Mouse (Mus musculus): ENCODE results near the gene Cyp1a2. TPM values are rescaled to one million over a fixed set of nuclear protein-coding genes. Genes with fewer than 3 reads are reported as not detected.

Gene Cyp1a2
- total RNA-seq, 2 experiments from 2014 or later: not detected

GRCm38 (mm10) chr9:57627191-57627590, 56.3 kb downstream of the Cyp1a2 start:
- no peak for TF ChIP-seq CTCF (IDR thresholded peaks at IDR 0.05)
- intact Hi-C loops (cut with DNase I): no loop called here
- DNase-seq: no peak
- Histone ChIP-seq H3K4me3 (no peak overlapping the region), H3K27ac (no peak overlapping the region)

Other genes starting within 250 kb of the Cyp1a2 start
- gene Ppcdc, start 243.6 kb downstream of the Cyp1a2 start, total RNA-seq (2021): 1 to 10 TPM; 7.8 to 8.1 TPM
- under 1 TPM; 0.82 to 0.95 TPM for gene Scamp5, start 215.6 kb downstream of the Cyp1a2 start, total RNA-seq (2021)
- gene Rpp25, start 179.7 kb downstream of the Cyp1a2 start, total RNA-seq (2021): not detected
- gene Cox5a, start 162.4 kb downstream of the Cyp1a2 start, total RNA-seq (2021): 1,000 to 10,000 TPM; 1,176 to 1,655 TPM
- 1 to 10 TPM; 5.9 TPM for gene Fam219b, start 146.2 kb downstream of the Cyp1a2 start, total RNA-seq (2021)
- 10 to 100 TPM; 67.6 to 97.7 TPM for gene Mpi, start 130.9 kb downstream of the Cyp1a2 start, total RNA-seq (2021)
- 10 to 100 TPM; 39.6 to 46.4 TPM for gene Scamp2, start 122.8 kb downstream of the Cyp1a2 start, total RNA-seq (2021)
- gene Ulk3, start 94.3 kb downstream of the Cyp1a2 start, total RNA-seq (2021): 1 to 10 TPM; 4.4 to 6.6 TPM
- gene Cplx3, start 77.4 kb downstream of the Cyp1a2 start, total RNA-seq (2021): not detected
- not detected for gene Lman1l, start 62.9 kb downstream of the Cyp1a2 start, total RNA-seq (2021)
- 10 to 100 TPM in 1 of 2 experiments, 1 to 10 TPM in 1; 7.1 to 14.0 TPM for gene Csk, start 30.1 kb downstream of the Cyp1a2 start, total RNA-seq (2021)
- gene Cyp1a1, start 4.2 kb upstream of the Cyp1a2 start, total RNA-seq (2021): under 1 TPM; 0.36 to 0.53 TPM
- 1 to 10 TPM; 5.9 to 6.6 TPM for gene Edc3, start 24.8 kb upstream of the Cyp1a2 start, total RNA-seq (2021)
- gene Clk3, start 82.2 kb upstream of the Cyp1a2 start, total RNA-seq (2021): 10 to 100 TPM; 45.4 to 50.4 TPM
- gene Arid3b, start 153.1 kb upstream of the Cyp1a2 start, total RNA-seq (2021): 1 to 10 TPM; 3.1 to 3.4 TPM
- 10 to 100 TPM; 81.3 to 82.1 TPM for gene Ubl7, start 227.3 kb upstream of the Cyp1a2 start, total RNA-seq (2021)